Mouse (Mus musculus) CD4-positive, CD25-positive, alpha-beta regulatory T cell (primary cell): Measurements from ENCODE around the gene Pbdc1. TPM values are rescaled to one million over a fixed set of nuclear protein-coding genes. Genes with fewer than 3 reads are reported as not detected.

ENCODE experiments used
- polyA plus RNA-seq: library from polyadenylated mRNA; unstranded; fragments of 100-300 nt; shearing (Covaris generic); gene quantifications from one replicate; pipeline ENCODE4 v1.2.1, GENCODE M21; 2017

Gene Pbdc1
- polyA plus RNA-seq, result 30.9 TPM

DNA sequence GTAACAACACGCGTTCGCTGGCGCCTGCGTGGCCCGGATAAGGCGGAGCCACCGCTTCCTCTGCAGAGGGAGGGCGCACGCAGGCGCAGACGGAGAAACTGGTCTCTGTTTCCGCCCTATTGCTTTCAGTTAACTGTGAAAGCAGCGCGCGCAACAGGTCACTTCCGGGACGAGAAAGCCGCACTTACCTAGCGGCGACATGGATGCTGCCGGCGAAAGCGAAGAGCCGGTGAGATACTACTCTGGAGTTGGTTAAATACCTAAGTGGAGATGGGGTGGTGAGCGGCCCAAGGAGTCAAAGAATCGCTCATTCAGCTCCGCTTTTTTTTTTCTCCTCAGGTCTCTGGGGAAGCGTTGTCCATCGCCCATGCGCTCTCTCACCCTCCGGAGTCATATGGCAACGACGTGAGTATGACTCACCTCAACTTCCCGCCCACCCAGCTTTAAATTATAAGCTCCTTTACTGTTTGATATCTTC is at the start of gene Pbdc1:
Pbdc1 (plus strand) TSS at position 142 of the 478 bp plus-strand sequence.

GRCm38 (mm10) chrX:105120275-105121226 is 41.0 kb downstream of the Pbdc1 start, which contains the start of gene Magee1:
TSS of gene Magee1 (plus strand) at chrX:105120378.

Other genes with a start within 250 kb of the Pbdc1 start
- not detected for gene Magee2, start 222.5 kb upstream of the Pbdc1 start, polyA plus RNA-seq
- gene Magee1, start 40.6 kb downstream of the Pbdc1 start, polyA plus RNA-seq, result 8.3 TPM